Mouse (Mus musculus) gastrocnemius, postnatal 14 days (tissue): ENCODE data around the gene Usp18. TPM values are rescaled to one million over a fixed set of nuclear protein-coding genes. Genes with fewer than 3 reads are reported as not detected.

Source experiments
- DNase-seq: peaks from one replicate; pipeline ENCODE4 v3.0.0; 2021; ENCODE audit warnings: mixed read lengths
- intact Hi-C: fragments of 180-260 bp; cut with DNase I; formaldehyde crosslinking; loops from one replicate; pipeline ENCODE4 v1.15.1; 2025; ENCODE audit warnings: low total_unique reads
- long read RNA-seq, 2 experiments: library from polyadenylated mRNA; stranded (forward); transcript quantifications; one replicate each; pipeline ENCODE4 v2.0.0; 2021
- total RNA-seq, 2 experiments: library from RNA; stranded (reverse); gene quantifications; 2 replicates each; pipeline ENCODE4 v1.2.3; 2021

Gene Usp18
- under 1 TPM; 0.47 to 0.78 TPM for total RNA-seq
- long read RNA-seq, experiment 1, partial matches to known transcripts, result 0 of 1 reads
- long read RNA-seq, experiment 1, other reads (novel, unspliced or antisense), result 0 of 1 reads
- long read RNA-seq, experiment 2, partial matches to known transcripts, result 0 of 2 reads
- long read RNA-seq, experiment 2, other reads (novel, unspliced or antisense), result 0 of 2 reads

GRCm38 (mm10) chr6:121245127-121246036 lies at the start of gene Usp18:
Usp18 (plus strand) TSS chr6:121245906.
- DNase-seq, result peak; percentile 92
- intact Hi-C loops, result no loop called here

GRCm38 (mm10) chr6:121197807-121198365 lies 47.8 kb upstream of the Usp18 start:
- no peak for DNase-seq
- intact Hi-C loops, result no loop called here

DNA sequence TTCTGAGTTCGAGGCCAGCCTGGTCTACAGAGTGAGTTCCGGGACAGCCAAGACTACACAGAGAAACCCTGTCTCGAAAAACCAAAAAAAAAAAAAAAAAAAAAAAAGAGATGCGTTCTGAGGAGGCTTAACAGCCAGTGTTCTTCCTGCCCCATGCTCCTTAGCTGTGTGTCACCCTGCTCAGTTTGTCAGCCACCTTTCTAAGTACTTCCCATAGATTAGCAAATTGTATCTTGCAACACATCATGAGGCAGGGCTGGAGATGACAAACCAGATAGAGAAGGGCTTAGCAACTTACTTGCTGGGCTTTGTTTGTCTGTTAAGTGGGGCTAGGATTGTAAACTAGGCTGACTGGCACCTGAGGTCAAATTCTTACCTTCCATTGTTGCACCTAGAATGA lies 45.2 kb upstream of the Usp18 start:
- DNase-seq, result no peak
- intact Hi-C loops, result no loop called here

DNA sequence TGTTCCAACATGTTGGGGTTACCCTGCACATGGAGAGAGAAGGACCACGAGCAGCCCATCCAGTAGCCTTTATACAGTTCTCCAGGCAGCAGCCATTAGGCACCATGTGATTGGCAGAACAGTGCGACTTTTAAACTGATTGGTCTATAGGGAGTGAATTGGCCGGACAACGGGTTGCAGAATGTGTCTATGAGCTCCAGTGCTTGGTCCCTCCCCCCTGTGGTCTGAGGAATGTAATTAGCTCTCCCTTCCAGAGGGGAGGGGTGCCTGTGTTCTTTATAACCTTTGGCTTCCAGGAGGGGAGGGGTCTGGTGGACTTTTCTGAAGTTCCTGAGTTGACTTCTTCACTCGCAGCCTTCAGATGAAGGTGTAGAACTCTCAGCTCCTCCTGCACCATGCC lies 43.7 kb upstream of the Usp18 start:
- no peak for DNase-seq
- intact Hi-C loops, result no loop called here

DNA sequence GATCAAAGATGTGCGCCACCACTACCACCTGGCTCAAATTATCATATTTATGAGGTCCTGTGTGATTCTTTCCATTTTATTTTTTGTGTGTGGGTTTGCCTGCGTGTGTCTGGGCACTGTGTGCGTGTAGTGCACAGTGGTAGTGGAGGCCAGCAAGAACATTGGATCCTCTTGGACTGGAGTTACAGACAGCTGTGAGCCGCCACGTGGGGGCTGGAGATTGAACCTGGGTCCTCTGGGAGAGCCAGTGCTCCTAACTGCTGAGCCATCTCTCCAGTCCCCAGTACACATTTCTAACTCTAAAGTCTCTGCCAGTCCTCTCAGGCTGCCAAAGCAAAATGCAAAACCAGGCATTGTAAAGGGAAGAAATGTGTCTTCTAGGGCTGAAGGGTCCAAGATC lies 39.2 kb upstream of the Usp18 start:
- DNase-seq, result no peak
- intact Hi-C loops, result no loop called here

- intact Hi-C loops, result no loop called here
- no peak for DNase-seq
These were observed 36.1 kb upstream of the Usp18 start for GRCm38 (mm10) chr6:121209584-121209983.

GRCm38 (mm10) chr6:121210149-121210925 lies 35.4 kb upstream of the Usp18 start, which contains the start of gene Tuba8:
Tuba8 (plus strand) TSS chr6:121210696.
- intact Hi-C loops, result no loop called here
- DNase-seq, result peak; percentile 84

GRCm38 (mm10) chr6:121210926-121211289 lies 34.8 kb upstream of the Usp18 start:
- intact Hi-C loops, result no loop called here

GRCm38 (mm10) chr6:121211743-121212142 lies 34.0 kb upstream of the Usp18 start:
- intact Hi-C loops, result no loop called here

More at GRCm38 (mm10) chr6:121210926-121211289, 34.8 kb upstream of the Usp18 start:
- DNase-seq, result no peak

DNA sequence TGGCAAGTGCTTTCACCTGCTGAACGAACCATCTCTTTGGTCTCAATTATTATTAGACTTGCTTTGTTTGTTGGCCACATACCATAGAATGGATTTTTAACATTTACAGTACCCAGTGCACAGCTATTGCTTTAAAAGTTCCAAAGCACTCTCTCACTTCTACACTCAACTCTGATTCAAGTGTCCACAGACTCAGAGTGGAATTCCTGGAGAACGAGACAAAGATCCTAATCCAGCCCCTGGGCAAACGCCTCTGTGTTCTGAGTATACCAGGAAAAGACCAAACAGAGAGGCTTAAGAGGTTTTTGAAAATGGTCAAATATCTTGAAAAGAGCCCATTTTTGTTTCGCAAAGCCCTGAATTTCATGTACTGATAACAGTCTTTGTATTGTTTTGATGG lies 32.7 kb upstream of the Usp18 start:
- no peak for DNase-seq
- intact Hi-C loops, result no loop called here

More at GRCm38 (mm10) chr6:121211743-121212142, 34.0 kb upstream of the Usp18 start:
- DNase-seq, result peak; percentile 61

- DNase-seq, result no peak
- intact Hi-C loops, result no loop called here
These were observed 31.5 kb upstream of the Usp18 start for GRCm38 (mm10) chr6:121214221-121214620.

DNA sequence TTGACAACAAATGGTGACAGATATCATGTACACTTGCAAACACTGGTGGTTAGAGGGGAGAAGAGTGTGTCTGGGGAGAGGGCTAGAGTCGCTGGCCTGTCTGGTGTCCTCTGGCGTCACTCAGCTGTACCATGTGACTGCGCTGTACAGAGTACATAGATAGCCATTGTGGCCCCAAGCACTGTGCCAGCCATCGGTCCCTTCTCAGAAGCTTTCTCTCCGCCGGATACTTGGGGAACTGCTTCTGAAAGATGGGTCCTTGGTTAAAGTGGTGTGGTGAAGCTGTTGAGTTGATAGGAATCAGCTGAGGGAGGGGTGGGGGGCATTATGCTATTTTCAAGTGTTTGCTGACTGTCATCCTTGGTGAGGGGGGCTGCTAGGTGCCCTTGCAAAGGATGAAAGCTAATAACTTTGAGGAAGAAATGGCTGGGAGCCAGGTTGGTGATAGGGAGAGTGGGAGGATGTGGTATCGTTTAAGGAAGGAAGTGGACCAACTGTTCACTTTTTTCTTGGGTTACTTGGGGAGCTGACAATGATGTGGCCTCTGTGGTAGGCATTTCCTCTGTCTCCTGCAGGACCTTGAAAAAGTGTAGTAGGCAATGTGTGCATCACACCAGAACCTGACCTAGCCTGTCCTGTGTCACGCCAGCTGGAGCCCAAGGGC lies 30.9 kb upstream of the Usp18 start:
- intact Hi-C loops, result no loop called here
- no peak for DNase-seq

DNA sequence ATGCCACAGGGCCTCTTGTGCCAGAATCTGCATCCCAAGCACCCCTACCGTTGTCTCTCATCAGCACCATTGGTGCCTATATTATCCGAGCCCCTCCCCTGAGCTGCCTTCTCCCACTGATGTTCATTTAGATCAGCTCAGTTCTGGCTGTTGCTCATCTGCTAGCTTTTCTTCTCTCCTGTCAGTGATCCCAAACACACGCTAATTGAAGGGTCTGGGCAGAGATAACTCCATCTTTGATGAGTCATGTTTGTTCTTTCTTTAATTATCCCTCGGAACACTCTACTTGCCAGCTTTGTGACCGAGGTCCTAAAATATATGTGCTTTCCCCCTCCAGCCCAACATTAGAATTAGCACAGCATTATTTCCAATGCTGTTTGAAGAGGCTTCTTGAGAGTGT lies 30.4 kb upstream of the Usp18 start:
- DNase-seq, result no peak
- intact Hi-C loops, result no loop called here

- intact Hi-C loops, result no loop called here
These were observed 29.8 kb upstream of the Usp18 start for GRCm38 (mm10) chr6:121215896-121216295.

GRCm38 (mm10) chr6:121216589-121217255 lies 29.0 kb upstream of the Usp18 start:
- intact Hi-C loops, result no loop called here
- peak; percentile 31 for DNase-seq

More at GRCm38 (mm10) chr6:121215896-121216295, 29.8 kb upstream of the Usp18 start:
- DNase-seq, result no peak

DNA sequence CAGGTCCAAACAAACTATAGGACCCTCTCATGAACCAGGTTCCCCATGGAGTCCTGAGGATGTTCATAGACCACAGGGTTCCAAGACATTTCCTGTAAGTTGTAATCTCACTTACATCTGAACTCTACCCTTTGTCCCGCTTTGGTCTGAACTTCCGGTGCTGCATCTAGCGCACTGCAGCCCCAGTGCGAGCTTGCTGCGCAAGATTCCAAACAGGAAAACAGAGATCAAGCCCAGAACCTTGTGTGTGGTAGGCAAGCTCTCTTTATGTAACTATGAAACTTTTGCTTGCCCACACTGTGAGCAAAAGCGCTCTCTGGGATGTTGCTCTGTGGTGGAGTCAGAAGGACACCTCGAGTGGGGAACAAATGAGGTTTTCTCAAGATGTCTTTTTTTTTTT lies 27.7 kb upstream of the Usp18 start:
- DNase-seq, result no peak
- intact Hi-C loops, result no loop called here

DNA sequence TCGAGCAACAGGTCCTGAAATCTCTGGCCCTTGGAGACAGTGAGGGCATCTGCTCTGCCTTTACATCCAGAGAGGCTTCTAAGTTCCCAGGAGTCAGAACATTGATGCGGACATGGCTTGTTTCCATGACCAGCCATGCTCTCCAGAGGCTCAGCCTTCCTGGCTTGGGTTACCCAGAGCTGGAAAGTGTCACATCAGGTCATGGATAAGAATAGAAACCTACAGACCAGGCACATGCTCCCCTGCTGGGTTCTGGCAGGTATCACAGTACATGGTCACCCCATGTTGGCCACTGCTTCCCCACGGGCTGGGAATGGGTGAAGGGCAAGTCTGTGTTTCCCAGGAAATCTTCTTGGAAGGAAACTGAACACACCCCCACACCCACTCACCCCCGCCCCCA lies 26.3 kb upstream of the Usp18 start:
- intact Hi-C loops, result no loop called here
- DNase-seq, result peak; percentile 43

GRCm38 (mm10) chr6:121220181-121220580 lies 25.5 kb upstream of the Usp18 start:
- intact Hi-C loops, result no loop called here
- no peak for DNase-seq
